Mouse (Mus musculus): ENCODE data around the gene Hoxc9.

DNA sequence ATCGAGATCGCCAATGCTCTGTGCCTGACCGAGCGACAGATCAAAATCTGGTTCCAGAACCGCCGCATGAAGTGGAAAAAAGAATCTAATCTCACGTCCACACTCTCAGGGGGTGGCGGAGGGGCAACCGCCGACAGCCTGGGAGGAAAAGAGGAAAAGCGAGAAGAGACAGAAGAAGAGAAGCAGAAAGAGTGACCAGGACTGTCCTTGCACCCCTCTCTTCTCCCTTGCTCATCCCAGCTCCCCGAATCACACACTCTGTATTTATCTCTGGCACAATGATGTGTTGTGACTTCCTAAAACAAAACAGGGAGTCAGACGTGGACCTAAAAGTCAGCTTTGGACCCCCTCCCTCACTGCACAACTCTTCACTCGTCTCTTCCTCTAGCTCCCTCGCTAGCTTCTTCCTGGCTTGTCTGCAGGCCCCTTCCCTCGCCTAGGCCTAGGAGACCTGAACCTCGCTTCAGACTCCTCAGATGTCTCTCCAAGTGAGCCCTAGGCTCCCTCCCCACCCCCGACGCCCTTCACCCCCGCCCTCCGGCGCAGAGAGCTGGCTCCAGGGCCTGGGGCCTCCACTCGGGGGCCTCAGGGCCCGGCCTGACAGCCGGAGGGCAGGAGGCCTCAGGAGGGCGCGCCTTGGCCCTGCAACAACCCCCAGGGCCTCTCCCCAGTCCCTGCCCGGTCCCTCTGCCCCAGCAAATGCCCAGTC lies 34.8 kb downstream of the Hoxc9 start:
- TF ChIP-seq POLR2A (IDR thresholded peaks at IDR 0.05; ENCODE audit: borderline replicate concordance, extremely low read depth, insufficient read depth, insufficient read length, poor library complexity, severe bottlenecking) (no peak), CTCF (IDR thresholded peaks at IDR 0.05; ENCODE audit: borderline replicate concordance, extremely low read depth, insufficient read depth, insufficient read length) (no peak)

All from brain, embryonic 14.5 days (tissue).